Mouse (Mus musculus) layer of hippocampus, adult 9-10 months (tissue): ENCODE measurements at regions not wholly inside any gene's neighbourhood (a gene's known extent, or its start where the extent isn't known, plus 50 kb on each side); places are given as distances from the start of the nearest gene placed in this dataset.

Experiments
- DNase-seq: peaks from one replicate; pipeline ENCODE4 v3.0.0; 2022; ENCODE audit warnings: low spot score

DNA sequence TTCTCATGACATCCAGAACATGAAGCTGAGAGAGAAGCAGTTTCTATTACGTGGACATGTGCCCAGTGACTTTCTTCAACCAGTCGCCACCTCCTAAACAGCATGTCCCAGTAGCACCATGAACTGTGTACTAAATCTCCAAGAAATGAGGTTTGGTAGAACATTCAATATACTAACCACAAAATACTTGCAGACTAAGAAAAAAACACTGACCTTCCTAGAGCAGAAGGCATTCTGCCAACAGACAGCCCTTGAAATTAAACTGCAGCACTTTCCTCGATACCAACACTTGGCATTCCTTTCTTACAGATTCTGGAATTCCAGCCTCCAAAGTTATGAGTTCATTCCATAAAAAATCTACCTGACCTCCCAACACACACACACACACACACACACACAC lies 166.6 kb downstream of the Atp6ap1l start:
- DNase-seq: no peak

GRCm38 (mm10) chr13:90733265-90733664 lies 171.9 kb downstream of the Atp6ap1l start:
- DNase-seq: no peak

DNA sequence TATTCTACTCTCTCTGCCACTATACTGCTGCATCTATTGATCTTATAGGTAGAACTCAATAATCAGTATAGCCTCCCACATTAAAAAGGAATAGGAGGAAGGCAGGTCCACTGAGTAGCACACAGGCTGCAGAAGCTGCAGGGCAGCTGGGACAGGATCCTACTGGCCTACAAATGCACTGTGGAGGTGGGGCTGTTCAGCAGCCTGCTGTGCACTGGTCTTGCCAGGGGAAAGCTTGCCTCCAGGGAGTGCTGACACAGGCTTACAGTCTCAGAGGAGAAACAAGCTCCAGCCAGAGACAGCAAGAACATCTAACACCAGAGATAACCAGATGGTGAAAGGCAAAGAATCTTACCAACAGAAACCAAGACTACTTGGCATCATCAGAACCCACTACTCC lies 176.1 kb downstream of the Atp6ap1l start:
- DNase-seq: no peak

DNA sequence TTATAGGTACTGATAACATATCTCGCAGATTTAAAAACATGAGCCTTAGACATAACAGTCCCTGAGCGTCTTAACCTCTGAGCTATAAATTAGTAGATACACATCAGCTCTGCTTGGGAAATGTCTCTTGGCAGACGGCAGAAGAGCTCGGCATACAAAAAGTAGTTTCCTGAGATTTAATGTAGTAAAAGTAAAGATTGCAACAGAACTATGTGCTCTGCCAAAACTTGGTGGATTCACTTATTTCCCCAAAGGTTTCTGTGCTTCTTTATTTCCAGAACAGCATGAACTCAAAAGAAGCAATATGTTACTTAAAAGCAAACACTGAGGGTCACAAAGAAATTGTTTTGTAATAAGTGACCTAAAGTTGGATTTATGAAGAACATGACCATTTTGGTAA lies 177.3 kb downstream of the Atp6ap1l start:
- no peak for DNase-seq

DNA sequence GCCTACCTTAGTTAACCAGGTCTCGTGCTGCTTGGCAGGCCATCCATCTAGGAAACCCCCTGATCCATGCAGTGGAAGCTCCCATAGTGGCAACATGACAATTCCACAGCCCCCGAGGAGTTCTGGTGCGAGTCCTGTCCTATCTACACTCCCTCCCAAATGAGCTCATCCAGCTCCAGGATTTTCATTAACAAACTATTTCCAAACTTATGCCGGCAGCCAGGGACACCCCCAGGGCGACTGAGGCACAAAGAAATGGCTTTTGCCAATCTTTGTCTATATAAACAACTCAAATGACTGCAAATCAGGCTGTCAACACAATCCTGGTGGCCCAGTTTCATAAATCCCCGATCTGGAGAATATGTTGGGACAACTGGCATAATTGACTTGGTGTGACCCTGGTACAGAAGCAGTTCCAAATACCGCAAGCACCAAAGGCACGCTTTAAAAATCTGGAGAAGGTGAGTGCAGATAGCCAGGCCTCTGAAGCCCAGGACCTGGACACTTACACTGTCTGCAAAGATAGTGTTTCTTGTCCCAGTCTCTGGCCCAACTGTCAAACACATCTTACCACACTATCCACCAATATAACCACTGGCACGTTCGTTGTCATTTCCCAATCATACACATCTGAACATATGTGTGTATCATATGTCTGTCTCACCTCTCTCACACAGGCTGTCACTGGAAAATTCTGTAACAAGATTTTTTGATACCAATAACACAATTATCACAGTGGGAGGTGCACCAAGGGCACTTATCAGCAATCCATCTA lies 179.9 kb downstream of the Atp6ap1l start:
- no peak for DNase-seq

DNA sequence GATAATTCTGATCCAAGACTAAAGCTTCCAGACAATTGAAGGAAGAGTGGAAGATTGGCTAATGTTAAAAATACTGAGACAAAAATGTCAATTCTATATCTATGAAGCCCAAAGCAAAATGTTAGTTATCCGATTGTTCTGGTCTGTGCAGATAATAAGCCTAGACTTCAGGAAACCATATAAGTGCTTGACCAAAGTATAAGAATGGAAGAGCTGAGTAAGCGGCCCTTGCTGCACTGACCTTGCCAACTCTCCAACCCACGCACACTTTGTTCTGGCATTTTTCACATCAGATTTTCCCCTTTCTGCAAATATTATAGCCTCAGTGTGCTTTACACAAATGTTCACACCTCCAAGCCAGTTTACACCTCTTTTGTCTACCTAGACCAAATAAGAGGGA lies 180.6 kb downstream of the Atp6ap1l start:
- DNase-seq: no peak

- DNase-seq: no peak
Measured at GRCm38 (mm10) chr13:90723533-90723898, 181.6 kb downstream of the Atp6ap1l start.

- DNase-seq: no peak
Measured at GRCm38 (mm10) chr13:90722599-90723532, 182.3 kb downstream of the Atp6ap1l start.

- DNase-seq: no peak
Measured at GRCm38 (mm10) chr13:90684324-90684723, 220.8 kb downstream of the Atp6ap1l start.

DNA sequence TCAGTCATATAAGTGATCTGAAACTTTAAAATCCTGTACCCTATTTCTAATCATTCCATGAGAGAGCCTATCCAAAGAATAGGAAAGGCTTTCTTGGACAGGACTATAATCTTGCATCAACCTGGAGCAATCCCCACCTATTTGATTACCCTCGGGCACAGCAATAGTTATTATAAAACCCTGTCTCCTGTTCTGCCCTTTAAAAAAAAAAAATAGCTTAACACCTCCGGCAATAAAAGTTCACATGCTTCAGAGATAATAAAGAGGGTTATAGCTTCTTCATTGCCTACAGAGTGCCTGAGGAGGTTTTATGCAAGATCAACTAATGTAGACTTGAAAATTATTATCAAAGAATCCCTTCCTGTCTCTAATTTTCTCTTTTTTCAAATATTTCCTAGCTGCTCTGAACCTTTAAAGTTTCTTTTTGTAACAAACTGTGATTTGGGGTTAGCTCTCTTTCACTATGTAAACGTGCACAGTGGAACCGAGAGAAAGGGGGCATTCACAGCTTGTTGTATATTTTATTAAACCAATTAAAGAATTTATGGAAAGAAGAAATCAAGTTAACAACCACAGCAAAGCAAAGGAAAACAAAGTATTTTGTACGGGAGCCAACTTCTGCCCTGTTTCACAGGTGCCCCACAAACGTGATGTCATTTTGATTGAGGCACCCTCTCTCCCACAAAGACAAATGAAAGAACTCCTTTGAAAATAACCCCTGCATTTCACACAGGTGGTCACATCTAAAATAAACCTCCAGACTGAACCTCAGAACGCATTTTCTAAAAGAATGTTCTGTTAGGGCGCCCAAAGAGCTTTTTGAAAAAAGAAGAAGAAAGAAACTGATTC lies 225.8 kb downstream of the Atp6ap1l start:
- no peak for DNase-seq

DNA sequence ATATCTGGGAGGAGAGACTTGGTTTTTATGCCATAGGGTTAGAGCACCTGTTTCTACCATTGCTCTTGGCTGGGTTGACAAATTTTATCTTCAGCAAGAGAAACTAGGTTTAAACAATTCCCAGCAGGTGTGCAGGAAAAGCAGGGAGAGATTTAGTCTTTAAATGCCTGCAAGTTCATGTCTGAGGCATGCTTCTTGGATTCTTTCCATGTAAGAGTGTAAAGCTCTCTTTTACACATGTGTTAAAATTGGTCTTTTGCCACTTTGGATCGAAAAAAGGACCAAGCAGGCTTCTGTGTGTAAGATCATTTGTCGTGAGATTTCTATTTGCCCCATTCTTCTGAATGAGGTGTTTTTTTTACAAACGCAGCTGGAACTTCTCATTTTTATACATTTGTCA lies 231.3 kb downstream of the Atp6ap1l start:
- no peak for DNase-seq

DNA sequence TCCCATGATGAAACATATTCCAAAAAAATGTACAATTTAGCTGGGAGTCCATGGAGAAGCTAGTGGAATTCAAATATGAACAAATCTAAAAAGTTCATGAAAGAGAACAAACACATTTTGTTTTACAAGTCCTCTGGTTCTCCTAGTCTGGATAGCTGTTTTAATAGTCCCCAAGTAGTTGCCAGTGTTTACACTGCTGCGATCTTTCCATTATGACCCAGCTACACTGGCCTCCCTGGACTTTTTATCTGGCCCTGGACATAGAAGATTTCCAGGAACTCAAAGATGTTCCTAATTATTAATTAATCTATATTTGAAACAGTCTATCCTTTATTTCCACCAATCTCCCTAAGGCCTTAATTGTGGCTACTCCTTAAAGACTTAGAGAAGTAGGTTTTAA lies 232.1 kb downstream of the Atp6ap1l start:
- DNase-seq: no peak

- no peak for DNase-seq
Measured at GRCm38 (mm10) chr13:90661567-90662141, 243.5 kb downstream of the Atp6ap1l start.

DNA sequence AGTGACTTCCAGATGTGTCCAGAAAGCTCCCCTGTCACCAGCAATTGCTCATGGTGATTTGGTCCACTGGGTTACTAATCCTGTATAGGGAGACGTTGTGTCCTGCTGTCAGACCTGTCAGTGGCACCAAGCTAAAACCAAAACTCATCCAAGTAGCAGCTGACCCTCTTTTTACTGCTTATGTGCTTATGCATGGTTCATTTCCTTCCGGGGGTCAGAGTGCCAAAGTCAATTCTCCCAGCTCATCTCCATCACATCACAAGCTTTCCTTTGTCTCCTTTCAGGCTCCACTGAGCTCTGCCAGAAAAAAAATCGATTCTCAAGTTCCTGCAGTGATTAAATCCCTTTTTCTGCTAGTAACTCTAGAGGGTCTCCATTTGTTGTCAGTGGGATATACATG lies 244.2 kb downstream of the Atp6ap1l start:
- no peak for DNase-seq

DNA sequence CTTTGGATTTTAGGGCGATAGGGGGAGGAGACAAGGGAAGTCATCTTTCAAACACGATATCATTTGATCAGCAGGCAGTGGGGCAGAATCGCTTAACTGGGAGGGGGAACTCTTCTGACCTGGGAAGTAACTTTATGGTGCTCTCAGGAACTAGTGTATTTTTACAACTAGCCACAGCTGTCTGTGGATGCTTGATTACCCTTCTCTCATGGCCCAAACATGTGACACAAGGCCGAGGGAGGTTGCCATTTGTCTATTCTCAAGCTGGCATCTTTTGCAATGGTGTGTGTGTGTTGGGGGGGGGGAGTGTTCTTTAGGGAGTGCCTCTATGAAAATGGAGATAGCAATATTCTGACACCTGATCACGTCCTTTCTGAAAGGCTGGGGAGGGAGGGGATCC lies 246.1 kb downstream of the Atp6ap1l start:
- no peak for DNase-seq

GRCm38 (mm10) chr13:90646356-90646755 lies 258.8 kb downstream of the Atp6ap1l start:
- no peak for DNase-seq

DNA sequence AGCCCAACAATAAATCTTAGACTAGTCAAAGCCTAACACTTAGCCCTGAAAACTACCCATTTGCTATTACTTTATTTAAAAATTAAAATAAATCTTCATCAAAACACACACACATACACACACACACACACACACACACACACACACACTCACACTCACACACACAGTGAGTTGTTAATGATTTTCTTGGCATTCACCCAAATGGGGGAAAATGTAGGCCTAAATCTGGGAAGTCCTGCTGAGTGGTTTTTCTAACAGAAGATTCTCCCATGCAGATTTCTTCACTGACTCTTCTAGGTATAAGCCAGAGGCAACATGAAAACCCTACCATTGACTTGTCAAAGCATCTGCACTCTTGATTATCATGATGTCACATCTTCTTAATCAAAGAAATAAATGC lies 260.9 kb downstream of the Atp6ap1l start:
- no peak for DNase-seq

DNA sequence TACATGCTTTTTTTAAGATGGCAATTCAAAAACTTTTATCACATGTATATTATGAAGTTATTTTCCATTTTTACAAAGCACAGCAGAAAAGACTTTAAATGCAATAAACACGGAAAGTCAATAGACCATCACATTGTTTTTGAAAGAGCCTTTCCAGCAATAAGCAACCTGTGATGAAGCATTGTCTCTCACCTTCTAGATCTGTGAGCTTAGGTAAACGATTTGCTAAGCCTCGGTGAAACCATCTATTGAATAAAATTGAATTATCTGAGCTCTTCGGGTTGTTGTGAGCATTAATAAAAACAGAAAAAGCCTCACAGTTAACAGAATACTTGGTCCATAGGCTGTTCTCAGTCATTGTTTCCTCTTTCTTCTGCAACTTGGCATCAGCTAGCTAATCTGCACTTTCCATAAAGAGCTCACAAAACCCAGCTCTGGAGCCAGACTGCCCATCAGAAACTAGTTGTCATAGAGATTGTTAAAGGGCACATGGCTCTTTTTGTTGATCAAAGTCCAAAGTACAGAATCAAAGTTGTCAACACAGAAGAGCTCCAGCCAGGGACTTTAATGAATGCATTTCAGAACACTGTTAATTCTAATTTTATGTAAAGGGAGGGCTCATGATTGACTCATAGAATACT lies 261.5 kb downstream of the Atp6ap1l start:
- no peak for DNase-seq

GRCm38 (mm10) chr13:90643109-90643508 lies 262.0 kb downstream of the Atp6ap1l start:
- DNase-seq: peak; percentile 18

DNA sequence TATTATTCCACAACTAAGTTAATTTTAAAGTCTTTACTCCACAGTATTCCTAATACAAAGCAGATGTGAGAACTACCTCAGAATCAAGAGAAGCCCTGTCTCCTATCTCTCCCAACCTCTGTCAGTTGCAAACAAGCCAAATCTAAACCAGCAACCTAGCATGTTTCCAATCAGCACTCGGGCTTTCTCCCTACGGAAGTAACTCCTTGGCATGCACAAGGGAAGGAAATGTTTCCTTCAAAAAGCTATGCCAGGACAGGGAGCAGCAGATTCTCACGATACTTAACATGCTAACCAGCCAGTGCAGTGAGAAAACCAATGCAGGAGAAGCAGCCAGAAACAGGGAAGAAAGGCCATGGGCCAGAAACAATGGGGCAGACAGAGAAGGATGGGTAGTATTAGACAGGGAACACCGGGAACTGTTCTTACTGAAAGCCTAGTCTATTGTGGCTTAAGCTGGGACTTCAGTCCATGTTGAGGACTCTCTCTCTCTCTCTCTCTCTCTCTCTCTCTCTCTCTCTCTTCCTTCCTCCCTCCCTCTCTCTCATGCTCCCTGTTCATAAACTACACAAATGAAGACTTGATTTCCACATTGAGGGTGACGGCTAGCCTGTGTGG lies 262.8 kb downstream of the Atp6ap1l start:
- no peak for DNase-seq
